Mouse (Mus musculus): Measurements from ENCODE around the gene Arhgef1. TPM values are rescaled to one million over a fixed set of nuclear protein-coding genes. Genes with fewer than 3 reads are reported as not detected.

Arhgef1 gene
- total RNA-seq, 4 experiments from 2014 or later, result 56.3 to 90.8 (median 74.6) TPM

Small RNAs within 50 kb of the gene (microRNA-seq; reads per million reads assigned to microRNA genes)
- 13.7 to 14.6 reads per million in 2 experiments for gene Mir7046

Other genes starting within 250 kb of the Arhgef1 start
- not detected for gene Tex101, start 226.2 kb upstream of the Arhgef1 start, total RNA-seq (2022)
- not detected for gene BC049730, start 193.7 kb upstream of the Arhgef1 start, total RNA-seq (2022)
- not detected for gene Gm4763, start 176.0 kb upstream of the Arhgef1 start, total RNA-seq (2022)
- gene Cd177, start 142.6 kb upstream of the Arhgef1 start, total RNA-seq (2022), result not detected
- not detected for gene Ceacam10, start 125.7 kb upstream of the Arhgef1 start, total RNA-seq (2022)
- not detected for gene Gm9844, start 40.7 kb upstream of the Arhgef1 start, total RNA-seq (2022)
- gene Lypd4, start 33.0 kb upstream of the Arhgef1 start, total RNA-seq (2022), result not detected
- gene Dmrtc2, start 32.9 kb upstream of the Arhgef1 start, total RNA-seq (2022), result not detected
- 100 to 1,000 TPM; 577 to 601 (median 592) TPM for gene Rps19, start 18.5 kb upstream of the Arhgef1 start, total RNA-seq (2022)
- gene Cd79a, start 5.5 kb upstream of the Arhgef1 start, total RNA-seq (2022), result under 1 TPM; 0.33 to 0.74 (median 0.53) TPM
- gene Gm4881, start 41.6 kb downstream of the Arhgef1 start, total RNA-seq (2022), result not detected
- 100 to 1,000 TPM; 322 to 333 (median 326) TPM for gene Rabac1, start 69.8 kb downstream of the Arhgef1 start, total RNA-seq (2022)
- gene Atp1a3, start 103.0 kb downstream of the Arhgef1 start, total RNA-seq (2022), result 1,000 to 10,000 TPM; 1,859 to 2,026 (median 1,901) TPM
- 100 to 1,000 TPM; 201 to 224 (median 207) TPM for gene Grik5, start 169.4 kb downstream of the Arhgef1 start, total RNA-seq (2022)
- gene Zfp574, start 169.7 kb downstream of the Arhgef1 start, total RNA-seq (2022), result 10 to 100 TPM; 36.8 to 40.0 (median 37.1) TPM

Data from left cerebral cortex, adult 8-10 months (tissue).